Mouse (Mus musculus) E14TG2a.4 (cell line): Measurements from ENCODE around the gene Mpp3.

Experiments used
- CTCF ChIP-seq: conservative IDR thresholded peaks from 2 replicates; pipeline ENCODE4 v1.5.1; 2014; ENCODE audit warnings: low read length
- POU5F1 ChIP-seq: IDR thresholded peaks from 2 replicates; pipeline ENCODE4 v1.6.1; 2014; ENCODE audit warnings: low read length, borderline replicate concordance

DNA sequence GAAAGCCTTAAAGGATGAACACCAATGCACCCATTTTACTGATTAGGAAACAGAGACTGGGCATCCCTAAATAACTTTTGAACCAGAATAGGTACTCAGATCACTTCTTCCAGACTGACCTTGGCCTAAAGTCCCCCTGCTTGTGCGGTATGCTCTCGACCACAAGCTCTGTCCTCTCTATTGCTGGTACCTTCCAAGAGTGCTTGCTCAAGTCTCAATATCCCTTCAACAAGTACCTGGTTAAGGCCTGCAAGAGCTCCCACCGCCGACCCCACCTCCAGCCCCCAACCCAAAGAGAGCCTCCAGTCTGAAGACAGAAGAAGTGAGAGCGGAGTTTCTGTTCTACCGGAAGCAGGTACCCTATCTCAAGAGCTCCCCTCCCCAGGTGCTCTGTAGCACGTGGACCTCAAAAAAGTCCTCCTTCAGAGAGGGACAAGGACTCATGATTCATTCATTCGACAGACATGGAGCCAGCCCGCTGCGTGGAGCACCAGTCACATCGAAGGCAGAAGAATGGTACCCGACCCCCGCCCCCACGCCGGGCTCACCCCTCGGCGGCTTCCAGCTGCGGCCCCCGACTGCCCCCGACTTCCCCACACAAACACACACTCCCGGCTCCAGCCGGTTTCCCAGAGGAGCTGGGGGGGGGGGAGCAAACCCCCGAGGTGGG is 2.1 kb downstream of the Mpp3 start:
- TF ChIP-seq CTCF (no peak), POU5F1 (no peak)
